Mouse (Mus musculus) cerebellum, postnatal 25 days (tissue): ENCODE results near the gene Cby1.

Experiments used
- DNase-seq, 2 experiments: peaks; one replicate each; pipeline ENCODE4 v3.0.0; 2021; ENCODE audit warnings: mixed read lengths in 2 of 2

Gene Cby1

GRCm38 (mm10) chr15:79681973-79682372 lies 23.0 kb downstream of the Cby1 start:
- DNase-seq: no peak

- DNase-seq: no peak
Observed at GRCm38 (mm10) chr15:79683146-79683545, 24.1 kb downstream of the Cby1 start.

GRCm38 (mm10) chr15:79683707-79684465 lies 24.9 kb downstream of the Cby1 start:
- no peak for DNase-seq

GRCm38 (mm10) chr15:79684616-79685015 lies 25.6 kb downstream of the Cby1 start:
- DNase-seq: peak; percentile 54 to 68

GRCm38 (mm10) chr15:79685141-79685641 lies 26.2 kb downstream of the Cby1 start:
- no peak for DNase-seq

- DNase-seq: peak in 1 of 2 experiments; percentile 34
Observed at GRCm38 (mm10) chr15:79686046-79686869, 27.3 kb downstream of the Cby1 start.

GRCm38 (mm10) chr15:79687175-79687574 lies 28.2 kb downstream of the Cby1 start:
- DNase-seq: no peak

GRCm38 (mm10) chr15:79687646-79688267 lies 28.8 kb downstream of the Cby1 start, which contains the start of gene Josd1:
Gene Josd1, minus strand, starts transcription at chr15:79687919.
- peak; percentile 99 for DNase-seq

- DNase-seq: no peak
Observed at GRCm38 (mm10) chr15:79688268-79688956, 29.4 kb downstream of the Cby1 start.

GRCm38 (mm10) chr15:79689662-79690425 lies 30.8 kb downstream of the Cby1 start:
- DNase-seq: no peak

- DNase-seq: peak; percentile 95 to 98
Observed at GRCm38 (mm10) chr15:79690426-79691022, 31.5 kb downstream of the Cby1 start, which contains the start of gene Gtpbp1. Gene Gtpbp1, plus strand, starts transcription at chr15:79690845.

- no peak for DNase-seq
Observed at GRCm38 (mm10) chr15:79691023-79691508, 32.1 kb downstream of the Cby1 start.

- peak in 1 of 2 experiments; percentile 7 for DNase-seq
Observed at GRCm38 (mm10) chr15:79692334-79692733, 33.3 kb downstream of the Cby1 start.

GRCm38 (mm10) chr15:79693740-79694139 lies 34.7 kb downstream of the Cby1 start:
- peak in 1 of 2 experiments; percentile 6 for DNase-seq

GRCm38 (mm10) chr15:79694512-79694911 lies 35.5 kb downstream of the Cby1 start:
- peak in 1 of 2 experiments; percentile 4 for DNase-seq

- DNase-seq: peak in 1 of 2 experiments; percentile 4
Observed at GRCm38 (mm10) chr15:79695516-79695915, 36.5 kb downstream of the Cby1 start.

GRCm38 (mm10) chr15:79696508-79696907 lies 37.5 kb downstream of the Cby1 start:
- no peak for DNase-seq

- peak; percentile 67 to 69 for DNase-seq
Observed at GRCm38 (mm10) chr15:79697011-79697410, 38.0 kb downstream of the Cby1 start.

- DNase-seq: peak in 1 of 2 experiments; percentile 35
Observed at GRCm38 (mm10) chr15:79697558-79698187, 38.7 kb downstream of the Cby1 start.

GRCm38 (mm10) chr15:79706603-79707214 lies 47.7 kb downstream of the Cby1 start:
- DNase-seq: peak; percentile 36 to 49
